Mouse (Mus musculus): ENCODE data around the gene Kcnab3. TPM values are rescaled to one million over a fixed set of nuclear protein-coding genes. Genes with fewer than 3 reads are reported as not detected.

Gene Kcnab3
- polyA plus RNA-seq, 1 experiment = 2.0 TPM

DNA sequence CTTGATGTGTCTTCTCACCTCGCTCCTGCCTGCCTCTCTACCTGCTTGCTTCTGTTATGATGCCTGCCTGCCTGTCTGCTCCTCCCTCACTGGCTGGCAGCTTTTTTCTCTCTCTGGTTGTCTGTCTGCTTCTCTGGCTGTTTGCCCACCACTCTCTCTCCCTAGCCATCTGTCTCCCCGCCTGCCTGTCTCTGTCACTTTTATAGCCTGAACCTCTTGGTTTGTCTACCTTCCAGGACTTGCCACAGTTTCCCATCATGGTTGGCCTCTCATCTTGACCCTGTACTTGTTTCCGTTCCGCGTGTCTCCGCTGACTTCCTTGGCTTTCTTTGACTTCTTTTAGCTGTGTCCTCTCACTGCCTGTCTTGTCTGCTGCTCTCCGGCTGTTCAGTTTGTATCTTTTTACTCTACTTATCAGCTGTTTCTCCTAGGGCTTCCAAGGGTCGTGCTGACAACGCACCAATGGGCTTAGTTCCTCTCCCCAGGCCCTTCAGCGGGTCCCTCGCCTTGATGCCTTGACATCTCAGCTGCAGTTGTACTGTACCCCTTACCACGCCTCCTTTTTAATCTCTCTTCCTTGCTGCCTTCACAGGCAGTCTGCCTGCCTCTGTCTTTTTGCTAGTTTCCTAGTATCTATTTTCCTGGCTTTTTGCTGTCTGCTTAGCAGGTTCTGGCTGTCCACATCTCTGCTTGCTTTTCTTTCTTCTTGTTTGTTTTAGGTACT lies 46.2 kb downstream of the Kcnab3 start:
- peak overlapping the region; percentile 0 for H3K4me2 ChIP-seq (ENCODE audit: low read depth)
- no peaks in the 10 kb centered on the region for H3K27me3 ChIP-seq (ENCODE audit: control insufficient read depth, insufficient read depth, insufficient read length)
- H3K79me2 ChIP-seq (ENCODE audit: control insufficient read depth, insufficient read depth) = no peaks in the 10 kb centered on the region
- H3K4me3 ChIP-seq = no peak overlapping the region
- H3ac ChIP-seq (ENCODE audit: control insufficient read depth, insufficient read length) = no peak overlapping the region
- H3K36me3 ChIP-seq (ENCODE audit: control insufficient read depth, insufficient read depth) = no peaks in the 10 kb centered on the region
- peak in 2 of 3 experiments; percentile 9 to 40 for TF ChIP-seq MYOD1 (IDR thresholded peaks at IDR 0.05; ENCODE audit: control insufficient read depth in 1 of 3, insufficient read length in 2 of 3, low read depth in 2 of 3)
- no peak for TF ChIP-seq CEBPB (IDR thresholded peaks at IDR 0.05; ENCODE audit: insufficient read depth, poor library complexity, severe bottlenecking)

DNA sequence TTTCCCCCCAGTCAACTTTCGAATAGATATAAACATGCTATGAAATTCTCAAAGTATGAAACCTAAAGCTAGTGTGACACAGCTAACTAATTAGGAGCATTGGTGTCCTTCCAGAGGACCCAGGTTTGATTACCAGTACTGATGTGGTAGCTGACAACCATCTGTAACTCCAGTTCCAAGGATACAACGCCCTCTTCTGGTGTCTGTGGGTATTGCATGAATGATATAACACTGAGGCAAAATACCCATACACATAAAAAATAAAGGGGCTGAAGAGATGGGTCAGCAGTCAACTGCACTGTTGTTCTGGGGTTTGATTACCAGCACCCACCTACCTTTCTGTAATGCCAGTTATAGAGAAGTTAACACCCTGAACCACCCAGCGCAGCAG lies 46.7 kb downstream of the Kcnab3 start:
- no peak for TF ChIP-seq USF1 (IDR thresholded peaks at IDR 0.05; ENCODE audit: low read depth)
- no peak for TF ChIP-seq MYOD1 (IDR thresholded peaks at IDR 0.05; ENCODE audit: control insufficient read depth in 1 of 3, insufficient read length in 2 of 3, low read depth in 2 of 3)
- no peak for TF ChIP-seq TCF12 (IDR thresholded peaks at IDR 0.05; ENCODE audit: insufficient read depth, poor library complexity, severe bottlenecking)
- TF ChIP-seq POLR2AphosphoS2 (IDR thresholded peaks at IDR 0.05; ENCODE audit: insufficient read length, low read depth) = no peak
- TF ChIP-seq CEBPB (IDR thresholded peaks at IDR 0.05; ENCODE audit: insufficient read depth, poor library complexity, severe bottlenecking) = no peak
- no peak for TF ChIP-seq MAX (IDR thresholded peaks at IDR 0.05; ENCODE audit: low read depth)
- no peak for TF ChIP-seq TCF3 (IDR thresholded peaks at IDR 0.05; ENCODE audit: insufficient read length, low read depth)
- no peak for TF ChIP-seq SRF (IDR thresholded peaks at IDR 0.05; ENCODE audit: control insufficient read depth, insufficient read length, low read depth)
- TF ChIP-seq E2F4 (IDR thresholded peaks at IDR 0.05; ENCODE audit: insufficient read depth) = no peak
- TF ChIP-seq REST (IDR thresholded peaks at IDR 0.05; ENCODE audit: insufficient read depth, insufficient read length) = no peak
- TF ChIP-seq MYOG (IDR thresholded peaks at IDR 0.05; ENCODE audit: control insufficient read depth in 1 of 3, insufficient read depth in 1 of 3, insufficient read length in 2 of 3, low read depth in 2 of 3) = no peak
- TF ChIP-seq POLR2A (IDR thresholded peaks at IDR 0.05; ENCODE audit: insufficient read length, low read depth) = no peak
- Histone ChIP-seq H3K36me3 (ENCODE audit: control insufficient read depth, insufficient read depth) (no peaks in the 10 kb centered on the region), H3K4me2 (ENCODE audit: low read depth) (no peak overlapping the region), H3ac (ENCODE audit: control insufficient read depth, insufficient read length) (no peak overlapping the region), H3K79me2 (ENCODE audit: control insufficient read depth, insufficient read depth) (no peaks in the 10 kb centered on the region), H3K4me3 (no peak overlapping the region), H3K27me3 (ENCODE audit: control insufficient read depth, insufficient read depth, insufficient read length) (no peaks in the 10 kb centered on the region)

GRCm38 (mm10) chr11:69373223-69373965 lies 47.3 kb downstream of the Kcnab3 start:
- no peaks in the 10 kb centered on the region for H3K27me3 ChIP-seq (ENCODE audit: control insufficient read depth, insufficient read depth, insufficient read length)
- no peak overlapping the region for H3ac ChIP-seq (ENCODE audit: control insufficient read depth, insufficient read length)
- no peaks in the 10 kb centered on the region for H3K79me2 ChIP-seq (ENCODE audit: control insufficient read depth, insufficient read depth)
- no peaks in the 10 kb centered on the region for H3K36me3 ChIP-seq (ENCODE audit: control insufficient read depth, insufficient read depth)
- no peak overlapping the region for H3K4me2 ChIP-seq (ENCODE audit: low read depth)
- no peak overlapping the region for H3K4me3 ChIP-seq
- TF ChIP-seq TCF3 (IDR thresholded peaks at IDR 0.05; ENCODE audit: insufficient read length, low read depth) (no peak), TCF12 (IDR thresholded peaks at IDR 0.05; ENCODE audit: insufficient read depth, poor library complexity, severe bottlenecking) (no peak), MAX (IDR thresholded peaks at IDR 0.05; ENCODE audit: low read depth) (no peak), REST (IDR thresholded peaks at IDR 0.05; ENCODE audit: insufficient read depth, insufficient read length) (no peak), CEBPB (IDR thresholded peaks at IDR 0.05; ENCODE audit: insufficient read depth, poor library complexity, severe bottlenecking) (no peak), MYOG (IDR thresholded peaks at IDR 0.05; ENCODE audit: control insufficient read depth in 1 of 3, insufficient read depth in 1 of 3, insufficient read length in 2 of 3, low read depth in 2 of 3) (no peak), POLR2A (IDR thresholded peaks at IDR 0.05; ENCODE audit: insufficient read length, low read depth) (no peak), MYOD1 (IDR thresholded peaks at IDR 0.05; ENCODE audit: control insufficient read depth in 1 of 3, insufficient read length in 2 of 3, low read depth in 2 of 3) (no peak), POLR2AphosphoS2 (IDR thresholded peaks at IDR 0.05; ENCODE audit: insufficient read length, low read depth) (no peak), SRF (IDR thresholded peaks at IDR 0.05; ENCODE audit: control insufficient read depth, insufficient read length, low read depth) (no peak), E2F4 (IDR thresholded peaks at IDR 0.05; ENCODE audit: insufficient read depth) (no peak), USF1 (IDR thresholded peaks at IDR 0.05; ENCODE audit: low read depth) (no peak)

- no peaks in the 10 kb centered on the region for H3K27me3 ChIP-seq (ENCODE audit: control insufficient read depth, insufficient read depth, insufficient read length)
- H3K79me2 ChIP-seq (ENCODE audit: control insufficient read depth, insufficient read depth) = no peaks in the 10 kb centered on the region
- no peaks in the 10 kb centered on the region for H3K36me3 ChIP-seq (ENCODE audit: control insufficient read depth, insufficient read depth)
- TF ChIP-seq CEBPB (IDR thresholded peaks at IDR 0.05; ENCODE audit: insufficient read depth, poor library complexity, severe bottlenecking) (no peak), MYOD1 (IDR thresholded peaks at IDR 0.05; ENCODE audit: control insufficient read depth in 1 of 3, insufficient read length in 2 of 3, low read depth in 2 of 3) (no peak), REST (IDR thresholded peaks at IDR 0.05; ENCODE audit: insufficient read depth, insufficient read length) (no peak)
- no peak overlapping the region for H3K4me3 ChIP-seq
- H3ac ChIP-seq (ENCODE audit: control insufficient read depth, insufficient read length) = no peak overlapping the region
- no peak overlapping the region for H3K4me2 ChIP-seq (ENCODE audit: low read depth)
Observed at GRCm38 (mm10) chr11:69375646-69376045, 49.6 kb downstream of the Kcnab3 start.

GRCm38 (mm10) chr11:69377766-69378165 lies 51.7 kb downstream of the Kcnab3 start:
- H3K4me2 ChIP-seq (ENCODE audit: low read depth) = no peak overlapping the region
- H3K36me3 ChIP-seq (ENCODE audit: control insufficient read depth, insufficient read depth) = no peaks in the 10 kb centered on the region
- H3K79me2 ChIP-seq (ENCODE audit: control insufficient read depth, insufficient read depth) = no peaks in the 10 kb centered on the region
- H3K27me3 ChIP-seq (ENCODE audit: control insufficient read depth, insufficient read depth, insufficient read length) = no peaks in the 10 kb centered on the region
- TF ChIP-seq SRF (IDR thresholded peaks at IDR 0.05; ENCODE audit: control insufficient read depth, insufficient read length, low read depth) (no peak), CEBPB (IDR thresholded peaks at IDR 0.05; ENCODE audit: insufficient read depth, poor library complexity, severe bottlenecking) (no peak), MAX (IDR thresholded peaks at IDR 0.05; ENCODE audit: low read depth) (no peak), TCF12 (IDR thresholded peaks at IDR 0.05; ENCODE audit: insufficient read depth, poor library complexity, severe bottlenecking) (no peak), E2F4 (IDR thresholded peaks at IDR 0.05; ENCODE audit: insufficient read depth) (no peak), POLR2AphosphoS2 (IDR thresholded peaks at IDR 0.05; ENCODE audit: insufficient read length, low read depth) (no peak), MYOG (IDR thresholded peaks at IDR 0.05; ENCODE audit: control insufficient read depth in 1 of 3, insufficient read depth in 1 of 3, insufficient read length in 2 of 3, low read depth in 2 of 3) (no peak)
- H3ac ChIP-seq (ENCODE audit: control insufficient read depth, insufficient read length) = no peak overlapping the region
- H3K4me3 ChIP-seq = no peak overlapping the region

Data from myocyte (in vitro differentiated cells).